Mouse (Mus musculus): Measurements from ENCODE around the gene Plxnc1. TPM values are rescaled to one million over a fixed set of nuclear protein-coding genes. Genes with fewer than 3 reads are reported as not detected.

Plxnc1 gene
- total RNA-seq, 2 experiments from 2014 or later: 32.5 to 33.9 TPM

- no peak overlapping the region for H3K4me3 ChIP-seq
- no peak for DNase-seq (ENCODE audit: low spot score in 2 of 2)
- no peak for TF ChIP-seq CTCF (conservative IDR thresholded peaks at IDR 0.05)
- H3K27ac ChIP-seq: no peak overlapping the region
Measured at GRCm38 (mm10) chr10:94911102-94911501, 33.5 kb downstream of the Plxnc1 start.

GRCm38 (mm10) chr10:94910570-94910969 is 34.1 kb downstream of the Plxnc1 start:
- TF ChIP-seq CTCF (conservative IDR thresholded peaks at IDR 0.05): no peak

GRCm38 (mm10) chr10:94909789-94910188 is 34.8 kb downstream of the Plxnc1 start:
- no peak for TF ChIP-seq CTCF (conservative IDR thresholded peaks at IDR 0.05)
- DNase-seq (ENCODE audit: low spot score in 2 of 2): no peak
- H3K27ac ChIP-seq: peak overlapping the region; percentile 43; the same call in 1 of the 2 replicates
- no peak overlapping the region for H3K4me3 ChIP-seq

More at GRCm38 (mm10) chr10:94910570-94910969, 34.1 kb downstream of the Plxnc1 start:
- no peak overlapping the region for H3K27ac ChIP-seq
- DNase-seq (ENCODE audit: low spot score in 2 of 2): no peak
- H3K4me3 ChIP-seq: no peak overlapping the region

GRCm38 (mm10) chr10:94908976-94909717 is 35.5 kb downstream of the Plxnc1 start:
- no peak for TF ChIP-seq CTCF (conservative IDR thresholded peaks at IDR 0.05)
- Histone ChIP-seq H3K4me3 (no peak overlapping the region), H3K27ac (peak overlapping the region; percentile 43)
- peak; percentile 36 to 63 for DNase-seq (ENCODE audit: low spot score in 2 of 2)

GRCm38 (mm10) chr10:94905689-94906473 is 38.8 kb downstream of the Plxnc1 start:
- H3K27ac ChIP-seq: peak overlapping the region; percentile 92
- peak; percentile 72 to 87 for DNase-seq (ENCODE audit: low spot score in 2 of 2)
- no peak for TF ChIP-seq CTCF (conservative IDR thresholded peaks at IDR 0.05)
- peak overlapping the region; percentile 47 for H3K4me3 ChIP-seq

- peak in 1 of 2 experiments; percentile 41 for DNase-seq (ENCODE audit: low spot score in 2 of 2)
- peak; percentile 30 for TF ChIP-seq CTCF (conservative IDR thresholded peaks at IDR 0.05)
- peak overlapping the region; percentile 92 for H3K27ac ChIP-seq
- H3K4me3 ChIP-seq: peak overlapping the region; percentile 47
Measured at GRCm38 (mm10) chr10:94905219-94905618, 39.4 kb downstream of the Plxnc1 start.

GRCm38 (mm10) chr10:94896950-94897349 is 47.7 kb downstream of the Plxnc1 start:
- Histone ChIP-seq H3K27ac (no peak overlapping the region), H3K4me3 (no peak overlapping the region)
- TF ChIP-seq CTCF (conservative IDR thresholded peaks at IDR 0.05): no peak
- no peak for DNase-seq (ENCODE audit: low spot score in 2 of 2)

- Histone ChIP-seq H3K27ac (no peak overlapping the region), H3K4me3 (no peak overlapping the region)
- no peak for TF ChIP-seq CTCF (conservative IDR thresholded peaks at IDR 0.05)
- DNase-seq (ENCODE audit: low spot score in 2 of 2): no peak
Measured at GRCm38 (mm10) chr10:94896311-94896710, 48.3 kb downstream of the Plxnc1 start.

- no peak overlapping the region for H3K27ac ChIP-seq
- TF ChIP-seq CTCF (conservative IDR thresholded peaks at IDR 0.05): no peak
- no peak for DNase-seq (ENCODE audit: low spot score in 2 of 2)
Measured at GRCm38 (mm10) chr10:94895876-94896275, 48.8 kb downstream of the Plxnc1 start.

GRCm38 (mm10) chr10:94889735-94890134 is 54.9 kb downstream of the Plxnc1 start:
- Histone ChIP-seq H3K4me3 (no peak overlapping the region), H3K27ac (no peak overlapping the region)
- no peak for TF ChIP-seq CTCF (conservative IDR thresholded peaks at IDR 0.05)
- no peak for DNase-seq (ENCODE audit: low spot score in 2 of 2)

More at GRCm38 (mm10) chr10:94895876-94896275, 48.8 kb downstream of the Plxnc1 start:
- H3K4me3 ChIP-seq: no peak overlapping the region

GRCm38 (mm10) chr10:94883216-94883615 is 61.4 kb downstream of the Plxnc1 start:
- DNase-seq (ENCODE audit: low spot score in 2 of 2): no peak
- no peak for TF ChIP-seq CTCF (conservative IDR thresholded peaks at IDR 0.05)
- Histone ChIP-seq H3K4me3 (no peak overlapping the region), H3K27ac (no peak overlapping the region)

GRCm38 (mm10) chr10:94871506-94871905 is 73.1 kb downstream of the Plxnc1 start:
- Histone ChIP-seq H3K27ac (no peak overlapping the region), H3K4me3 (no peak overlapping the region)
- no peak for DNase-seq (ENCODE audit: low spot score in 2 of 2)
- no peak for TF ChIP-seq CTCF (conservative IDR thresholded peaks at IDR 0.05)

- Histone ChIP-seq H3K4me3 (no peak overlapping the region), H3K27ac (no peak overlapping the region)
- TF ChIP-seq CTCF (conservative IDR thresholded peaks at IDR 0.05): no peak
- no peak for DNase-seq (ENCODE audit: low spot score in 2 of 2)
Measured at GRCm38 (mm10) chr10:94871102-94871501, 73.5 kb downstream of the Plxnc1 start.
